Mouse (Mus musculus): Measurements from ENCODE around the gene Pcgf1. TPM values are rescaled to one million over a fixed set of nuclear protein-coding genes. Genes with fewer than 3 reads are reported as not detected.

Gene Pcgf1
- polyA plus RNA-seq, 1 experiment from 2014 or later = 38.8 TPM

DNA sequence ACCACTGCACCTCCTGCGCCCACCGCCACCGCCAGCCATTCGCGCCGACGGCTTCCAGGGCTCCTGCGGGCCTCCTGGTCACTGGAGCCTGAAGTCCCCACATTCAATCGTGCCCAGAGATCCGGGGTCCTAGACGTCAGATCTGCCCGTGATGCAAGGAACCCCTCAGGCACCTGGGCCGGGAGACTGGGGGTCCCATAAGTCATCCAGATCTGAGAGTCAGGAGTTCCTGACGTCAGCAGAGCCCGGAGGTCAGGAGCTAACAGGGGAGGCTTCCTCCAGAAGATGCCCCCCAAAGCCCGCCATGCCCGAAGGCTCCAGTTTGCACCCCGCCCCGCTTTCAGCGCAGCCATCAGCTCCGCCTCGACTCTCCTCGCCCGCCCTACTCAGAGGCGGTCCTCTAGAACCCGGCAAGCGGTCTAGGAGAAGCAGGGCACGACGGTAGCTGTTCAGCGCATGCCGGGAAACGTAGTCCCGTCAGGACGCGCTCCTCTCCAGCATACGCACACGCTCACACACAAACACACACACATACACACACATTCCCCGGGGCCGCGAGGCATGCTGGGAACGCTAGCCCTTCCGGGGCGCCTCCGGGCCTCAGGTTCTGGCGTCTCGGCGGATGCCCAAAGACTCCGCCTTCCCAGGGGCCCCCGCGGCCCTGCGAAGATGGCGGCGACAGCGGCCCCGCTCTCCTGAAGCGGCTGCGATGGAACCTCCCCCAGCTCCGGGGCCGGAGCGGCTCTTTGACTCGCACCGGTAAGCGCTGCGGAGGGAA is 23.4 kb upstream of the Pcgf1 start, which contains the start of gene Aup1:
Gene Aup1 (plus strand): TSS at position 448 of the 778 bp plus-strand sequence.
- H3K27me3 ChIP-seq (ENCODE audit: control insufficient read depth, insufficient read depth, low read length) = no peaks in the 10 kb centered on the region
- H3K9ac ChIP-seq (replicated peaks; ENCODE audit: low read depth, low read length) = peak within 1 kb of the TSS; percentile 93
- peak within 1 kb of the TSS; percentile 94 for H3K4me2 ChIP-seq (replicated peaks; ENCODE audit: low read depth, low read length)
- WGBS = under 1% methylated on average over 59 of the region's 64 CpGs
- peak within 1 kb of the TSS; percentile 78 for H3K27ac ChIP-seq (ENCODE audit: low read length)
- H3K4me3 ChIP-seq (ENCODE audit: low read depth, low read length) = peak within 1 kb of the TSS; percentile 98
- peak; percentile 96 for ATAC-seq (ENCODE audit: insufficient number of reproducible peaks, insufficient read depth, low FRiP score, low read depth)
- H3K36me3 ChIP-seq (ENCODE audit: control insufficient read depth, insufficient read depth, low read length) = peaks cover 13% of the 10 kb centered on the region
- no peaks in the 10 kb centered on the region for H3K9me3 ChIP-seq (ENCODE audit: control insufficient read depth, low read depth, low read length)
- peaks cover 20% of the 10 kb centered on the region for H3K4me1 ChIP-seq (ENCODE audit: control insufficient read depth, insufficient read depth, low read length)

DNA sequence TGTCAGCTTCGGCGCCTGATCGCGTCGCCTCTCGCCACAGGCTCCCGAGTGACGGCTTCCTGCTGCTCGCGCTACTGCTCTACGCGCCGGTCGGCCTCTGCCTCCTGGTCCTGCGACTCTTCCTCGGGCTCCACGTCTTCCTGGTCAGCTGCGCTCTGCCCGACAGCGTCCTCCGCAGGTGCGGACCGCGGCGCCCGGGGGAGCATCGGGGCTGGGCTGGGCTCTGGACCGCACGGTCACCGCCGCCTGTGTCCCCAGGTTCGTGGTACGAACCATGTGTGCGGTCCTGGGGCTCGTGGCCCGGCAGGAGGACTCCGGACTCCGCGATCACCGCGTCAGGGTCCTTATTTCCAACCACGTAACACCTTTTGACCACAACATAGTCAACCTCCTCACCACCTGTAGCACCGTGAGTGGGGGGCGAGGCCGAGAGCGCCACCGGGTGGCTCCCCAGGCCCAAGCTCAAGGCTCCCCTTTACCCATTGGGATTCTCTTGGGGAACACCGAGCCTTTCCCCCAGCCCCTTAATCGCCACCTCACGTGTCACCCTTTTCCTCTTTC is 22.7 kb upstream of the Pcgf1 start, which contains the start of gene Htra2:
Gene Htra2 (minus strand): TSS at position 403 of the 561 bp plus-strand sequence.
- H3K27me3 ChIP-seq (ENCODE audit: control insufficient read depth, insufficient read depth, low read length) = no peaks in the 10 kb centered on the region
- peak within 1 kb of the TSS; percentile 78 for H3K27ac ChIP-seq (ENCODE audit: low read length)
- H3K9ac ChIP-seq (replicated peaks; ENCODE audit: low read depth, low read length) = peak within 1 kb of the TSS; percentile 93
- H3K9me3 ChIP-seq (ENCODE audit: control insufficient read depth, low read depth, low read length) = no peaks in the 10 kb centered on the region
- H3K4me2 ChIP-seq (replicated peaks; ENCODE audit: low read depth, low read length) = peak within 1 kb of the TSS; percentile 94
- H3K4me3 ChIP-seq (ENCODE audit: low read depth, low read length) = peak within 1 kb of the TSS; percentile 98
- H3K36me3 ChIP-seq (ENCODE audit: control insufficient read depth, insufficient read depth, low read length) = peaks cover 13% of the 10 kb centered on the region
- peak; percentile 3; the same call in 1 of the 2 replicates for ATAC-seq (ENCODE audit: insufficient number of reproducible peaks, insufficient read depth, low FRiP score, low read depth)
- H3K4me1 ChIP-seq (ENCODE audit: control insufficient read depth, insufficient read depth, low read length) = peaks cover 20% of the 10 kb centered on the region
- WGBS = under 1% methylated on average over 50 of the region's 50 CpGs

DNA sequence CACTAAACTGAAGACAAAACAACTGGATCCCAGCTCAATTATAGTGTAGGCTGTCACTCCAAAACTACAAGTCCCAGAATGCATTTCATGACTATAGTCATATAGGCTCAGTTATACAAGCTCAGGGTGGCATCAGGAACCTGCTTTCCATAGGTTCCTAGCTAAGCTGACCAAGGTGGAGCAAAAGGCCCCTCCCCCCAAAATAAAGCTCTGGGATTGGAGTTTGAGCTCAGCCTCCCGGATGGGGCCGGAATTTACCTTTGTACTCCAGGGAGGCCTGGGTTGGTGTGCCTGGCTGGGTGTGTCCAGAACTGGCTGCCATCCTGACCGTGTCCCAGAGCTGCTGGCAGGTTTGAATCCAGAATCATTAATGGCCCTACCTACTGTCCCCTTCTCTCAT is 19.9 kb upstream of the Pcgf1 start, which contains the start of gene Dqx1:
Gene Dqx1 (plus strand): TSS at position 55 of the 400 bp plus-strand sequence.
- Histone ChIP-seq H3K4me3 (ENCODE audit: low read depth, low read length) (peak within 1 kb of the TSS; percentile 9; the same call in 1 of the 2 replicates), H3K4me2 (replicated peaks; ENCODE audit: low read depth, low read length) (peak within 1 kb of the TSS; percentile 23), H3K27me3 (ENCODE audit: control insufficient read depth, insufficient read depth, low read length) (peaks cover 1% of the 10 kb centered on the region; the same call in 1 of the 2 replicates), H3K4me1 (ENCODE audit: control insufficient read depth, insufficient read depth, low read length) (peaks cover 16% of the 10 kb centered on the region), H3K27ac (ENCODE audit: low read length) (no peak within 1 kb of the TSS; the same call in 1 of the 2 replicates), H3K9me3 (ENCODE audit: control insufficient read depth, low read depth, low read length) (no peaks in the 10 kb centered on the region), H3K36me3 (ENCODE audit: control insufficient read depth, insufficient read depth, low read length) (peaks cover 8% of the 10 kb centered on the region), H3K9ac (replicated peaks; ENCODE audit: low read depth, low read length) (peak within 1 kb of the TSS; percentile 21; the same call in 1 of the 2 replicates)
- ATAC-seq (ENCODE audit: insufficient number of reproducible peaks, insufficient read depth, low FRiP score, low read depth) = peak; percentile 56
- 44% methylated on average over 3 of the region's 3 CpGs for WGBS

- H3K9me3 ChIP-seq (ENCODE audit: control insufficient read depth, low read depth, low read length) = no peaks in the 10 kb centered on the region
- no peak for ATAC-seq (ENCODE audit: insufficient number of reproducible peaks, insufficient read depth, low FRiP score, low read depth)
- peaks cover 8% of the 10 kb centered on the region for H3K27me3 ChIP-seq (ENCODE audit: control insufficient read depth, insufficient read depth, low read length)
- 80% methylated on average over 2 of the region's 2 CpGs for WGBS
- H3K4me1 ChIP-seq (ENCODE audit: control insufficient read depth, insufficient read depth, low read length) = peaks cover 10% of the 10 kb centered on the region; the same call in 1 of the 2 replicates
- H3K27ac ChIP-seq (ENCODE audit: low read length) = no peak overlapping the region
- H3K9ac ChIP-seq (replicated peaks; ENCODE audit: low read depth, low read length) = no peak overlapping the region
- H3K4me2 ChIP-seq (replicated peaks; ENCODE audit: low read depth, low read length) = peak overlapping the region; percentile 23
- H3K4me3 ChIP-seq (ENCODE audit: low read depth, low read length) = no peak overlapping the region
- peaks cover 8% of the 10 kb centered on the region for H3K36me3 ChIP-seq (ENCODE audit: control insufficient read depth, insufficient read depth, low read length)
These were observed 18.9 kb upstream of the Pcgf1 start for GRCm38 (mm10) chr6:83058725-83059124.

GRCm38 (mm10) chr6:83065995-83066394 is 11.7 kb upstream of the Pcgf1 start:
- WGBS = 39% methylated on average over 8 of the region's 8 CpGs
- Histone ChIP-seq H3K36me3 (ENCODE audit: control insufficient read depth, insufficient read depth, low read length) (no peaks in the 10 kb centered on the region), H3K9ac (replicated peaks; ENCODE audit: low read depth, low read length) (no peak overlapping the region), H3K4me1 (ENCODE audit: control insufficient read depth, insufficient read depth, low read length) (peaks cover under 1% of the 10 kb centered on the region; the same call in 1 of the 2 replicates), H3K4me3 (ENCODE audit: low read depth, low read length) (no peak overlapping the region), H3K27me3 (ENCODE audit: control insufficient read depth, insufficient read depth, low read length) (peaks cover 71% of the 10 kb centered on the region), H3K27ac (ENCODE audit: low read length) (no peak overlapping the region), H3K9me3 (ENCODE audit: control insufficient read depth, low read depth, low read length) (no peaks in the 10 kb centered on the region), H3K4me2 (replicated peaks; ENCODE audit: low read depth, low read length) (no peak overlapping the region)
- ATAC-seq (ENCODE audit: insufficient number of reproducible peaks, insufficient read depth, low FRiP score, low read depth) = no peak

DNA sequence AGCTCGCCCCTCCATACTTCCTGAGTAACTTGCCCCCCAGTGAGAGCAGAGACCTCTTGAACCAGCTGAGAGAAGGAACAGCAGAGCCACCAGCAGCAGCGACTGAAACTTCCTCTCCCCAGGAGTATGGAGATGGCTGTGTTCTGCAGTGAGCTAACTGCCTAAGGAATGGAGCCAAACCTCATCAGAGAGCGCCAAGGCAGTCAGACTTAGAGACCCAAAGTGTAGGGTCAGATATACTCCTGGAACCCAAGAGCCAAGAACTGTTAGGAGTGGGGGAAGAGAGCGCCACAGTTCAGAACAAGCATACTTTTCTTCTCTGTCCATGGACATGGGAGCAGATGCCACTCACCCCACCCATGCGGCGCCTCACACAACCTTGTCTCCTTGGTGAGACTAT is 11.2 kb upstream of the Pcgf1 start:
- 25% methylated on average over 6 of the region's 6 CpGs for WGBS
- Histone ChIP-seq H3K9ac (replicated peaks; ENCODE audit: low read depth, low read length) (no peak overlapping the region), H3K36me3 (ENCODE audit: control insufficient read depth, insufficient read depth, low read length) (no peaks in the 10 kb centered on the region), H3K4me1 (ENCODE audit: control insufficient read depth, insufficient read depth, low read length) (peaks cover 5% of the 10 kb centered on the region; the same call in 1 of the 2 replicates), H3K27ac (ENCODE audit: low read length) (no peak overlapping the region), H3K4me3 (ENCODE audit: low read depth, low read length) (no peak overlapping the region), H3K27me3 (ENCODE audit: control insufficient read depth, insufficient read depth, low read length) (peaks cover 75% of the 10 kb centered on the region), H3K9me3 (ENCODE audit: control insufficient read depth, low read depth, low read length) (no peaks in the 10 kb centered on the region), H3K4me2 (replicated peaks; ENCODE audit: low read depth, low read length) (no peak overlapping the region)
- ATAC-seq (ENCODE audit: insufficient number of reproducible peaks, insufficient read depth, low FRiP score, low read depth) = no peak

- H3K36me3 ChIP-seq (ENCODE audit: control insufficient read depth, insufficient read depth, low read length) = no peaks in the 10 kb centered on the region
- peak overlapping the region; percentile 28; the same call in 1 of the 2 replicates for H3K4me2 ChIP-seq (replicated peaks; ENCODE audit: low read depth, low read length)
- H3K27me3 ChIP-seq (ENCODE audit: control insufficient read depth, insufficient read depth, low read length) = peaks cover 84% of the 10 kb centered on the region
- H3K4me3 ChIP-seq (ENCODE audit: low read depth, low read length) = peak overlapping the region; percentile 26; the same call in 1 of the 2 replicates
- 6% methylated on average over 8 of the region's 8 CpGs for WGBS
- ATAC-seq (ENCODE audit: insufficient number of reproducible peaks, insufficient read depth, low FRiP score, low read depth) = no peak
- no peak overlapping the region for H3K9ac ChIP-seq (replicated peaks; ENCODE audit: low read depth, low read length)
- peaks cover 5% of the 10 kb centered on the region; the same call in 1 of the 2 replicates for H3K4me1 ChIP-seq (ENCODE audit: control insufficient read depth, insufficient read depth, low read length)
- H3K27ac ChIP-seq (ENCODE audit: low read length) = no peak overlapping the region
- H3K9me3 ChIP-seq (ENCODE audit: control insufficient read depth, low read depth, low read length) = no peaks in the 10 kb centered on the region
These were observed 9.4 kb upstream of the Pcgf1 start for GRCm38 (mm10) chr6:83068221-83068620.

GRCm38 (mm10) chr6:83068706-83069487 is 8.8 kb upstream of the Pcgf1 start:
- Histone ChIP-seq H3K27ac (ENCODE audit: low read length) (no peak overlapping the region), H3K36me3 (ENCODE audit: control insufficient read depth, insufficient read depth, low read length) (no peaks in the 10 kb centered on the region), H3K4me3 (ENCODE audit: low read depth, low read length) (peak overlapping the region; percentile 26), H3K27me3 (ENCODE audit: control insufficient read depth, insufficient read depth, low read length) (peaks cover 83% of the 10 kb centered on the region), H3K4me2 (replicated peaks; ENCODE audit: low read depth, low read length) (peak overlapping the region; percentile 28), H3K9me3 (ENCODE audit: control insufficient read depth, low read depth, low read length) (no peaks in the 10 kb centered on the region), H3K9ac (replicated peaks; ENCODE audit: low read depth, low read length) (no peak overlapping the region), H3K4me1 (ENCODE audit: control insufficient read depth, insufficient read depth, low read length) (peaks cover 5% of the 10 kb centered on the region; the same call in 1 of the 2 replicates)
- 1% methylated on average over 81 of the region's 81 CpGs for WGBS
- ATAC-seq (ENCODE audit: insufficient number of reproducible peaks, insufficient read depth, low FRiP score, low read depth) = no peak
